Mouse (Mus musculus) ES-E14 (cell line): ENCODE results near the gene Ankrd52. TPM values are rescaled to one million over a fixed set of nuclear protein-coding genes. Genes with fewer than 3 reads are reported as not detected.

Experiments used
- DNase-seq: peaks from one replicate; pipeline ENCODE4 v3.0.0-alpha.2; 2013; ENCODE audit warnings: low read depth, low spot score
- H3K27ac ChIP-seq: 2 replicates; pipeline ENCODE4 v1.5.1; 2012; ENCODE audit warnings: low read depth, mild to moderate bottlenecking, low read length, moderate library complexity, mixed read lengths; ENCODE audit not compliant: poor library complexity, insufficient read depth, severe bottlenecking
- H3K36me3 ChIP-seq: 2 replicates; pipeline ENCODE4 v1.6.1; 2012; ENCODE audit warnings: mild to moderate bottlenecking, low read length, moderate library complexity, mixed read lengths; ENCODE audit not compliant: control insufficient read depth, poor library complexity, insufficient read depth, severe bottlenecking
- H3K4me1 ChIP-seq, 2 experiments: fragments of 150-350 bp in 1 of 2; sonication (generic) in 1 of 2; 2 replicates each; pipeline ENCODE4 v1.6.1; 2012; ENCODE audit warnings: low read length in 2 of 2, mild to moderate bottlenecking in 1 of 2, mixed read lengths in 1 of 2; ENCODE audit not compliant: control insufficient read depth in 2 of 2, insufficient read depth in 2 of 2, poor library complexity in 1 of 2
- H3K4me3 ChIP-seq, 2 experiments: fragments of 150-350 bp in 1 of 2; sonication (generic) in 1 of 2; 2 replicates each; pipeline ENCODE4 v1.5.1; 2012; ENCODE audit warnings: low read length in 2 of 2, low read depth in 1 of 2, mild to moderate bottlenecking in 1 of 2, mixed read lengths in 1 of 2; ENCODE audit not compliant: insufficient read depth in 1 of 2, poor library complexity in 1 of 2, severe bottlenecking in 1 of 2
- H3K9ac ChIP-seq: 2 replicates; pipeline ENCODE4 v1.6.1; 2012; ENCODE audit warnings: low read depth, mild to moderate bottlenecking, low read length, mixed read lengths; ENCODE audit not compliant: poor library complexity, insufficient read depth, severe bottlenecking
- H3K9me3 ChIP-seq: fragments of 150-350 bp; sonication (generic); 2 replicates; pipeline ENCODE4 v1.6.1; 2012; ENCODE audit warnings: low read depth, mild to moderate bottlenecking, low read length; ENCODE audit not compliant: control insufficient read depth, insufficient read depth
- CHD2 ChIP-seq: IDR thresholded peaks from 2 replicates; pipeline ENCODE4 v1.6.1; 2014; ENCODE audit warnings: mild to moderate bottlenecking, low read depth, low read length, inconsistent platforms
- HCFC1 ChIP-seq: IDR thresholded peaks from 2 replicates; pipeline ENCODE4 v1.6.1; 2012; ENCODE audit warnings: low read length, inconsistent platforms, borderline replicate concordance; ENCODE audit not compliant: insufficient read depth
- MAFK ChIP-seq: IDR thresholded peaks from 2 replicates; pipeline ENCODE4 v1.6.1; 2014; ENCODE audit warnings: mild to moderate bottlenecking, low read depth, low read length, inconsistent platforms; ENCODE audit not compliant: insufficient read depth
- ZC3H11A ChIP-seq: IDR thresholded peaks from 2 replicates; pipeline ENCODE4 v1.6.1; 2012; ENCODE audit warnings: low read depth, mild to moderate bottlenecking, inconsistent platforms, low read length, borderline replicate concordance
- ZNF384 ChIP-seq: IDR thresholded peaks from 2 replicates; pipeline ENCODE4 v1.6.1; 2012; ENCODE audit warnings: low read depth, low read length, inconsistent platforms
- in situ Hi-C, 2 experiments: fragments of 600-800 bp; cut with MboI; formaldehyde crosslinking; loops; one replicate each; pipeline ENCODE4 v1.15.1; 2025; ENCODE audit warnings: low sequenced_read_pairs in 2 of 2, inconsistent platforms in 1 of 2; ENCODE audit not compliant: unreplicated experiment in 2 of 2
- total RNA-seq: library from RNA; depleted of rRNA; stranded (reverse); fragments of 300-350 nt; gene quantifications from 2 replicates; pipeline ENCODE4 v1.2.3, GENCODE M21; 2012

The Ankrd52 gene
- total RNA-seq, 1 experiment, result 11.4 TPM

DNA sequence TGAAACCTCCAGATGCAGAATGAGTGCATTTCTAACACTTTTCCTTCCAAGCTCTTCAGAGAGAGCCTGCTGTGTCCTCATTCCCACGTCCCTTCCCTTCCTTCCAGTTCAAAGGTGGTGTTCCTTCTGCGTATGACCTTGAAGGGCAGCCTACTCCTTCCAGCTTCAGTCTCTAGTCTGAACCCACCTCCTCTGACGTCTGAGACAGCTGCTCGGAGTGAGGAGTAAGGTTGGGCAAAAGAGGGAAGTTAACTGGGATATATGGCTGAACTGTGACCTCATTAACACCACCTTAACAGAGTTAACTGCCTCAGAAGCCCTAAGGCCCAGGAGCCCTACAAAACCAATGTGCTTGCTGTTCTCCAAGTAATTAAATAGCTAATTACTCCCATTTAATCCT, 6.3 kb upstream of the Ankrd52 start:
- H3K9ac ChIP-seq, result no peak overlapping the region
- no peak for DNase-seq
- TF ChIP-seq CHD2, result no peak
- no peak for TF ChIP-seq ZNF384
- no peak for TF ChIP-seq HCFC1
- TF ChIP-seq ZC3H11A, result no peak
- no peak for TF ChIP-seq MAFK
- peaks cover 8 to 9% of the 10 kb centered on the region in 2 experiments for H3K4me1 ChIP-seq
- in situ Hi-C loops, result no loop called here
- H3K9me3 ChIP-seq, result no peaks in the 10 kb centered on the region
- H3K4me3 ChIP-seq, result peak overlapping the region in 1 of 2 experiments; percentile 6; a peak in 1 of 4 replicates
- H3K36me3 ChIP-seq, result no peaks in the 10 kb centered on the region
- peak overlapping the region; percentile 36 for H3K27ac ChIP-seq

DNA sequence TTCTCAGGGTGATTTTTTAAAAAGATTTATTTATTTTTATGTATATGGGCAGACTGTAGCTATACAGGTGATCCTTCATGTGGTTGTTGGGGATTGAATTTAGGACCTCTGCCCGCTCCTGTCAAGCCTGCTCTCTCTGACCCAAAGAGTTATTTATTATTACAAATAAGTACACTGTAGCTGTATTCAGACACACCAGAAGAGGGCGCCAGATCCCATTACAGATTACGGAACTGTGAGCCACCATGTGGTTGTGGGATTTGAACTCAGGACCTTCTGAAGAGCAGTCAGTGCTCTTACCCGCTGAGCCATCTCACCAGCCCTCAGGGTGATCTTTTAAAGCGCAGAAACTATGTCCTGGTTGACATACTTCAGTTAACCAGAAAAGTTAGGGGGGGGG, 4.8 kb upstream of the Ankrd52 start:
- no peaks in the 10 kb centered on the region for H3K36me3 ChIP-seq

DNA sequence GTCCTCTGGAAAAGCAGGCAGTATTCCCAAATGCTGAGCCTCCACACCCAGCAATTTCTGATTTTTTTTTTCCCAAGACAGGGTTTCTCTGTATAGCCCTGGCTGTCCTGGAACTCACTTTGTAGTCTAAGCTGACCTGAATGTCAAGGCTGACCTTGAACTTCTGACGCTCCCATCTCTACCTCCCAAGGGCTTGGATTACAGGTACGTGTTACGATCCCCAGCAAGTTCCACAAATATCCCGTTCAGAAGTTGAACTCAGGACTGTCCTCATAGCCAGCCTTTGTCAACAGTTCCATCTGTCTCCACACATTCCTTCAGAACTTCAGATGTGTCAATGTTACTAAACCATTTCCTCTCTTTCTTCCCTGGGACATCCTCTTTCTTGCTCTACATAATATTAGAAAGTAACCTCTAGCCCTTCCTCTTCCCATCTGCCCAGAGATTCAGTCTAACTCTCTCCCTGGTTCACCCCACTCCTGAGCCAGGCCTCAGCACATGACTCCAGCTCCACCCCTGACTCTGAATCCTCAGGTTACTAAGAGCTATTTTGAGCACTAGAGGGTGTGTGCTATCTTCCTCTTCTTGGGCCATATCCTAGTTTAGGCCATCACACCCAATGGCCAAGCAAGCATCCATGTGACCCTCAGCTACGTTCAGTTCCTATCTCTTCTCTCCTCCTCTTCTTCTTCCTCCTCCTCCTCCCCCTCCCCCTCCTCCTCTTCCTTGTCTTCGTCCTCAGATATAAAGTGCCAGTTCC, 3.7 kb upstream of the Ankrd52 start:
- H3K4me3 ChIP-seq, result no peak overlapping the region
- no peak overlapping the region for H3K9ac ChIP-seq
- no peak overlapping the region; the same call in 1 of the 2 replicates for H3K27ac ChIP-seq
- in situ Hi-C loops, result no loop called here
- H3K36me3 ChIP-seq, result no peaks in the 10 kb centered on the region
- TF ChIP-seq CHD2 (no peak), ZNF384 (no peak), MAFK (no peak), ZC3H11A (no peak)
- H3K4me1 ChIP-seq, result peaks cover 8 to 10% of the 10 kb centered on the region in 2 experiments
- no peak for DNase-seq
- H3K9me3 ChIP-seq, result no peaks in the 10 kb centered on the region

More for the DNA sequence above, 4.8 kb upstream of the Ankrd52 start:
- in situ Hi-C loops, result no loop called here
- no peak overlapping the region for H3K27ac ChIP-seq
- H3K9me3 ChIP-seq, result no peaks in the 10 kb centered on the region
- H3K4me3 ChIP-seq, result no peak overlapping the region
- H3K4me1 ChIP-seq, result peaks cover 8 to 9% of the 10 kb centered on the region in 2 experiments
- DNase-seq, result no peak
- TF ChIP-seq HCFC1, result no peak
- TF ChIP-seq CHD2, result no peak
- no peak for TF ChIP-seq MAFK
- H3K9ac ChIP-seq, result no peak overlapping the region

DNA sequence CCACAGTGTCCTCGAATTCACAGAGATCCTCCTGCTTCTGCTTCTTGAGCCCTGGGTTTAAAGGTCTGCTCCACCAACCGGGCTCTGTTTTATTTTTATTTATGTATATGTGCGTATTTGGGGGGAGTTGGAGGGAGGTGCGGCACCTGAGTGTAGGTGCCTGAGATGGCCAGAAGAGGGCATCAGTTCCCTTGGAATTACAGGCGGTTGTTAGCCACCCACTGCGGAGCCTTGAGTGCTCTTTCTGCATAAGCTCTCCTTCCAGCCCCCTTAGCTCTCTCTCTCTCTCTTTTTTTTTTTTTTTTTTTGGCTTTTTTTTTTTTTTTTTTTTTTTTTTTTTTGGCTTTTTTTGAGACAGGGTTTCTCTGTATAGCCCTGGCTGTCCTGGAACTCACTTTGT, 2.5 kb upstream of the Ankrd52 start:
- TF ChIP-seq ZC3H11A (peak; percentile 33; the same call in 1 of the 2 replicates), CHD2 (no peak), MAFK (no peak), HCFC1 (no peak), ZNF384 (peak; percentile 96)
- H3K36me3 ChIP-seq, result peaks cover 3% of the 10 kb centered on the region
- no peaks in the 10 kb centered on the region for H3K9me3 ChIP-seq
- no peak overlapping the region for H3K4me3 ChIP-seq
- DNase-seq, result no peak
- in situ Hi-C loops, result no loop called here
- H3K9ac ChIP-seq, result no peak overlapping the region
- no peak overlapping the region for H3K27ac ChIP-seq
- H3K4me1 ChIP-seq, result peaks cover 7 to 11% of the 10 kb centered on the region in 2 experiments

GRCm38 (mm10) chr10:128376099-128376454, 838 bp upstream of the Ankrd52 start:
- H3K4me3 ChIP-seq, result peak overlapping the region; percentile 56 to 83
- H3K9ac ChIP-seq, result peak overlapping the region; percentile 97; the same call in 1 of the 2 replicates
- DNase-seq, result no peak
- TF ChIP-seq HCFC1 (no peak), MAFK (no peak), ZC3H11A (no peak)
- no peak overlapping the region for H3K27ac ChIP-seq
- H3K4me1 ChIP-seq, result peaks cover 3 to 6% of the 10 kb centered on the region in 2 experiments; a peak in 3 of 4 replicates
- H3K9me3 ChIP-seq, result no peaks in the 10 kb centered on the region
- in situ Hi-C loops, result no loop called here
- H3K36me3 ChIP-seq, result peaks cover 8% of the 10 kb centered on the region
